Mouse (Mus musculus) gastrocnemius, adult 2 months (tissue): ENCODE results near the gene Lama5. TPM values are rescaled to one million over a fixed set of nuclear protein-coding genes. Genes with fewer than 3 reads are reported as not detected.
A peak's percentile ranks its signal among the peaks of the same experiment; 100 is the strongest.

Experiments
- DNase-seq: peaks from one replicate; pipeline ENCODE4 v3.0.0; 2022
- H3K27ac ChIP-seq: fragments of 200-600 bp; 2 replicates; pipeline ENCODE4 v1.8.1; 2022; ENCODE audit warnings: mild to moderate bottlenecking
- H3K4me3 ChIP-seq: fragments of 200-600 bp; 2 replicates; pipeline ENCODE4 v1.8.1; 2022; ENCODE audit warnings: mild to moderate bottlenecking, moderate library complexity
- CTCF ChIP-seq: fragments of 200-600 bp; IDR thresholded peaks from 2 replicates; pipeline ENCODE4 v1.8.1; 2022; ENCODE audit warnings: antibody characterized with exemption, mild to moderate bottlenecking, moderate library complexity
- intact Hi-C: fragments of 180-260 bp; cut with DNase I; formaldehyde crosslinking; loops from one replicate; pipeline ENCODE4 v1.15.1; 2025
- total RNA-seq, 2 experiments: library from RNA; stranded (reverse); gene quantifications; 2 replicates each; pipeline ENCODE4 v1.2.3; 2021

Gene Lama5
- total RNA-seq, 2 experiments from 2014 or later = 10.5 to 14.8 TPM

DNA sequence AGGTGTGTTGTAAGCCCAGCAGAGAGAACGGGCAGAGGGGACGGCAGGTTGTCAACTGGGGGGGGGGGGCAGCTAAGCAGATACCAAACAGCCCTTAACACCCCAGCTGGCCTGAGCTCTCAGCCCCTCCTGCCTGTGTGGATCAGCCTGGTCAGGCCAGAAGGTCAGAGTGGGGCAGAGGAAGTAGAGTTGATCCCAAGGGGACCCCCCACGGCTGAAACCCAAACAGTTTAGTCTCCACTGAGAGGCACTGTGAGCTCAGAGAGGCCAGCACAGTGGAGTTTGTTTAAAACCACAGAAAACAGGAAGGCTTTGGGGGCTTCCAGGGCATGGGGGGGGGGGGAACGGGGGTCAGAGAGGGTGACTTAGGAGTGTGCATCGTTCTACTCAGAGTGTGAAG, 8.7 kb downstream of the Lama5 start:
- no peak overlapping the region; the same call in 1 of the 2 replicates for H3K4me3 ChIP-seq
- TF ChIP-seq CTCF = no peak
- intact Hi-C loops = no loop called here
- peak overlapping the region; percentile 83 for H3K27ac ChIP-seq
- DNase-seq = no peak

DNA sequence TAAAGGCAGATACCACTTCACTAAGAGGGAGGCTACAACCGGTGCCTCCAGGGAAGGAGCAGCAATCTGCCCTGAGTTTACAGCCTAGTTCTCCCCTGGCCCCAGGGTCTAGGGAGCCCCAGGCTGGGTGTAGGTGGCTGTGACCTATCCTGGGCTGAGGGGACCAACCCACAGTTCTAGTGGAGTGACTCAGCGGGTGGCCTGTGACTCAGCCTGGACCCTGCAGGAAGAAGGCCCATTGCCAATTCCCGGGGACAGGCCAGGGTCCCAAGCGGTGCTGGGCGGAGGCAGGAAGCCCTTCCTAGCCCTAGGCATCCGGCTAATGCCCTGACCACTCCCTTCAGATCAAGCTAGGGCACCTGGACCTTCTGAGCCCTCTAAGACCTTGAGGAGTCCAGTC, 9.7 kb downstream of the Lama5 start:
- H3K4me3 ChIP-seq = peak overlapping the region; percentile 24; the same call in 1 of the 2 replicates
- peak; percentile 61 for DNase-seq
- intact Hi-C loops = no loop called here
- TF ChIP-seq CTCF = no peak
- H3K27ac ChIP-seq = peak overlapping the region; percentile 83

DNA sequence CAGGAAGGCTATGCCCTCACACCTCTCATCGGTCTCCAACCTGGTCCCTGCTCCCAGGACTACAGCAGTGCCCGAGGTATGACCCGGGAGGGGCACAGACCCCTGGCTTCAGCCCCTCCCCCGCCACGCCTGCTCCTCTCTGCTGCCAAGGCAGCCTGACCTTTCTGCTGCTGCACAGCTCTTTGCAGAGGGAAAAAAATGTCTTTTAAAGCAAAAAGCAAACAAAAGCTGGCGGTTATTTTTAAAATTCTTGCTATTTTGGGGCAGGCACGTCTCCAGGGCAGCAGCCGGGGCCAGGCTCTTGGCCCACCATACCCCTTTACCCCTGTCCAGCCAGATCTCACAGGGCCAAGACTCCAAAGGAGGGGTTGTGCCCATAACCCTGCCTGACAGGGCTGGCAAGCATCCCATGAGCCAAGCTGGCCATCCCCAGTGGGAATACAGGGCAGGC, 10.6 kb downstream of the Lama5 start:
- intact Hi-C loops = no loop called here
- Histone ChIP-seq H3K27ac (peak overlapping the region; percentile 83), H3K4me3 (peak overlapping the region; percentile 37)
- DNase-seq = peak; percentile 55
- no peak for TF ChIP-seq CTCF

GRCm38 (mm10) chr2:180214352-180214978, 11.2 kb downstream of the Lama5 start:
- DNase-seq = peak; percentile 43
- peak overlapping the region; percentile 37 for H3K4me3 ChIP-seq
- intact Hi-C loops = no loop called here
- H3K27ac ChIP-seq = peak overlapping the region; percentile 83
- no peak for TF ChIP-seq CTCF

GRCm38 (mm10) chr2:180212255-180212654, 13.4 kb downstream of the Lama5 start:
- intact Hi-C loops = no loop called here
- no peak for DNase-seq
- Histone ChIP-seq H3K4me3 (no peak overlapping the region), H3K27ac (no peak overlapping the region)
- TF ChIP-seq CTCF = peak; percentile 23

GRCm38 (mm10) chr2:180208976-180209375, 16.7 kb downstream of the Lama5 start:
- TF ChIP-seq CTCF = no peak
- no peak overlapping the region for H3K27ac ChIP-seq
- H3K4me3 ChIP-seq = no peak overlapping the region
- no peak for DNase-seq
- intact Hi-C loops = no loop called here

DNA sequence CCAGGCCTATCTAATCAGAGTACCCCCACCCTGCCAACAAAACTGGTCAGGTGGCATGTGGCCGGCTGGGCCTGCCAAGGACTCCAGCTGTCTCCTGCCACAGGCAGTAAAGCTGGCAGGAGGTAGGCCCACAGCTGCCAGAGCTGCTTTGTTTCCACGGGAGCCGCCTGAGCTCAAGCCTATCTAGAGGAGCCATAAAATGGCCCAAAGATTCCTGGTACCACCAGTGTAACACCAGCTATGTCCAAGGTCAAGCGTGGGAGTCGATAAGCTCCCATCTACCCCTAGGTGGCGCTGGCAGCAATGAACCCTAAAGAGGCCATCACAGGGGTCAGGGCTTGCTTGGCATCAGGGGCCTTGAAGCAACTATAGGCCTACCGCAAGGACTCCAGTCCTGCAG, 17.8 kb downstream of the Lama5 start:
- Histone ChIP-seq H3K4me3 (no peak overlapping the region), H3K27ac (peak overlapping the region; percentile 16; the same call in 1 of the 2 replicates)
- peak; percentile 87 for DNase-seq
- intact Hi-C loops = no loop called here
- TF ChIP-seq CTCF = peak; percentile 66

- Histone ChIP-seq H3K4me3 (no peak overlapping the region), H3K27ac (no peak overlapping the region)
- intact Hi-C loops = no loop called here
- DNase-seq = no peak
- TF ChIP-seq CTCF = no peak
Observed at GRCm38 (mm10) chr2:180205956-180206280, 19.7 kb downstream of the Lama5 start.

DNA sequence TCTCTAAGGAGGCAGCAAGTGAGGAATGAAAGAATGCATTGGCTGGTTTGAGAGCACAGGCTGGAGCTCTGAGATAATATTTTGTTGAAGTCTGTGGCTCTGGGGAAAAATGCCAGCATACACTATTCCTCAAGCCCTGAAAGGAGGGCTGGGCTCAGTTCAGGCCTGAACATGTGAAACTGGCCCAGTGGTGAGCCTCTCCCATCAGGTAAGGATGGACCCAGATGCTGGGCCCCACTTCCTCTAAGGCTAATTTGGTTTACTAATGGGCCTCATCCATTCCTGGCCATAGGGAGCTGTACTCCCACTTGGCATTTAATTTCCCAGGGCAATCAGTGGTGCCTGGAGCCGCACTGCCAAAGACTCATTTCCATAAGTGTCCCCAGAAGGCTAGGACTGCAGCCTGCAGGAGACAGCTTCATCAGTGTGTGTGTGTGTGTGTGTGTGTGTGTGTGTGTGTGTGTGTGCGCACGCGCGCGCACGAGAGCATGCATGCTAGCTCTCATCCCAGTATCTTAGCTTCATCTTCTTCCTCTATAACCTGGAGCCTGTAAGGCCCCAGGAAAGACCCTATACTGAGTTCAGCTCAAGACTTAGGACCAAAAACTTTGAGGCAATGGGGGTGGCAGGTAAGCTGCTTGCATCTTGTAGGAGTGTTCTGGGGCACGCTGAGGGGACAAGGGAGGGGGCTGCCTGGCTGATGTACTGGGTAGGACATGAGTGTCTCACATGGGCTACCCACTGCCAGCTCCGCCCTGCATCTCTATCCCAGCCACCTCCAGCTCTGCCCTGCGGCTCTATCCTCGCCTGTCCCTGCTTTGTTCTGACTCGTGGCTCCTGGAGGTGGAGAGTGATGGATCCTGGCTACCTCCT, 20.3 kb downstream of the Lama5 start:
- no peak for DNase-seq
- Histone ChIP-seq H3K4me3 (no peak overlapping the region), H3K27ac (no peak overlapping the region)
- no peak for TF ChIP-seq CTCF
- intact Hi-C loops = no loop called here

DNA sequence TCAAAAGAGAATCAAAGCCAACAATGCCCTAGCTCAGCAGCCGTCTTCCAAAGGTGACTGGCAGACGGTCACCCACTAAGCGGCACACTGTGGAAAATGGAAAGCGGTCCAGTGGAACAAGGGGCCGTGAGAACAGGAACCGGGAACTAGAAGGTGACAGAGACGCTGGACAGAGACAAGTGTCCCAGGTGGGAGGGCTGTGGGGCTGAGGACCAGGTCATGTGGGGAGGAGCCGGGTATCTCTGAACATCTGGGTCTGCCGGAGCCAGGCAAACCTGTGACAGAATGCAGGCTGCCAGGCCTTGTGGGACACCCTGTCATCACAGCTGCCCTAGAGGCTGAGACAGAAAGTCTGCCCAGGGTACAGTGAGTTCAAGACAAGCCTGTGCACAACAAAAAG, 21.2 kb downstream of the Lama5 start:
- H3K27ac ChIP-seq = no peak overlapping the region
- no peak overlapping the region for H3K4me3 ChIP-seq

GRCm38 (mm10) chr2:180202805-180203204, 22.9 kb downstream of the Lama5 start:
- Histone ChIP-seq H3K4me3 (no peak overlapping the region), H3K27ac (no peak overlapping the region)
- intact Hi-C loops = no loop called here
- no peak for TF ChIP-seq CTCF
- DNase-seq = no peak

More for the DNA sequence above, 21.2 kb downstream of the Lama5 start:
- DNase-seq = no peak
- intact Hi-C loops = no loop called here
- TF ChIP-seq CTCF = no peak

DNA sequence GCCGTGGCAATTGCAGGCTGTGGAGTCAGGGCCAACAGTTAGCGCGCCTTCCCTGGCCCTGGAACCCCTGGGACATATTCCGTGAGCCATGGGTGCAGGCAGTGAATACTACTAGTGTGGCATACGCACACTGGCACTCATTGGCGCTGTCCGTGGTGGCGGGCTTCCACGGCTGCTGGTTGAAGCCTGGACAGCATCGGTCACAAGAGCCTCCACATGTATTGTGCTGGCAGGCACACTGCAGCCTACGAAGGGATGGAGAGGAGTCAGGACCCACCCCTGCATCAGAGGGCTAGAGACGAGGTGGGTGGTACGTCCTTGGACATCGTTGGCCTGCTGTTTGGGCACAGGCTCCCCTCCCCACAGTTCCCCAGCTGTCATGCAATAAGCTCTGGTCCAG, 23.4 kb downstream of the Lama5 start:
- intact Hi-C loops = no loop called here
- DNase-seq = no peak
- no peak overlapping the region for H3K27ac ChIP-seq
- H3K4me3 ChIP-seq = no peak overlapping the region
- no peak for TF ChIP-seq CTCF

- Histone ChIP-seq H3K4me3 (no peak overlapping the region), H3K27ac (no peak overlapping the region)
- TF ChIP-seq CTCF = no peak
- DNase-seq = no peak
- intact Hi-C loops = no loop called here
Observed at GRCm38 (mm10) chr2:180201303-180201702, 24.4 kb downstream of the Lama5 start.
